Mouse (Mus musculus): Measurements from ENCODE around the gene Trp53inp2. TPM values are rescaled to one million over a fixed set of nuclear protein-coding genes. Genes with fewer than 3 reads are reported as not detected.
A peak's percentile ranks its signal among the peaks of the same experiment; 100 is the strongest.

The Trp53inp2 gene
- 195 and 211 TPM in 2 replicates for polyA plus RNA-seq (2012; rRNA removed)

- H3K27me3 ChIP-seq (ENCODE audit: control insufficient read depth, insufficient read depth, low read length) = no peaks in the 10 kb centered on the region
- peaks cover 12% of the 10 kb centered on the region for H3K4me1 ChIP-seq (ENCODE audit: control insufficient read depth, insufficient read depth, low read length)
- 26% methylated on average over 8 of the region's 8 CpGs for WGBS
- DNase-seq = peak; percentile 30 to 33
- TF ChIP-seq POLR2A (IDR thresholded peaks at IDR 0.05; ENCODE audit: borderline replicate concordance, insufficient read depth, low read length) = no peak
- no peak for TF ChIP-seq CTCF (IDR thresholded peaks at IDR 0.05; ENCODE audit: borderline replicate concordance, insufficient read depth, low read depth, low read length)
- H3K4me3 ChIP-seq (replicated peaks; ENCODE audit: insufficient read depth, low read depth, low read length) = peak within 1 kb of the TSS; percentile 95
- H3K27ac ChIP-seq (ENCODE audit: insufficient read depth, low read length) = peak within 1 kb of the TSS; percentile 98
Observed at GRCm38 (mm10) chr2:155380261-155381059, at the start of gene Trp53inp2. TSS of gene Trp53inp2 (plus strand) at chr2:155381059.

GRCm38 (mm10) chr2:155331351-155331750, 49.5 kb upstream of the Trp53inp2 start:
- TF ChIP-seq POLR2A (IDR thresholded peaks at IDR 0.05; ENCODE audit: borderline replicate concordance, insufficient read depth, low read length) = no peak
- TF ChIP-seq CTCF (IDR thresholded peaks at IDR 0.05; ENCODE audit: borderline replicate concordance, insufficient read depth, low read depth, low read length) = no peak
- 90% methylated on average over 4 of the region's 4 CpGs for WGBS

GRCm38 (mm10) chr2:155333421-155333820, 47.4 kb upstream of the Trp53inp2 start:
- no peaks in the 10 kb centered on the region for H3K27me3 ChIP-seq (ENCODE audit: control insufficient read depth, insufficient read depth, low read length)
- TF ChIP-seq CTCF (IDR thresholded peaks at IDR 0.05; ENCODE audit: borderline replicate concordance, insufficient read depth, low read depth, low read length) = no peak
- TF ChIP-seq POLR2A (IDR thresholded peaks at IDR 0.05; ENCODE audit: borderline replicate concordance, insufficient read depth, low read length) = no peak
- H3K4me3 ChIP-seq (replicated peaks; ENCODE audit: insufficient read depth, low read depth, low read length) = no peak overlapping the region
- no peak for DNase-seq
- 75% methylated on average over 1 of the region's 1 CpGs for WGBS
- H3K27ac ChIP-seq (ENCODE audit: insufficient read depth, low read length) = no peak overlapping the region
- no peaks in the 10 kb centered on the region for H3K4me1 ChIP-seq (ENCODE audit: control insufficient read depth, insufficient read depth, low read length)

More at GRCm38 (mm10) chr2:155331351-155331750, 49.5 kb upstream of the Trp53inp2 start:
- Histone ChIP-seq H3K4me3 (replicated peaks; ENCODE audit: insufficient read depth, low read depth, low read length) (no peak overlapping the region), H3K4me1 (ENCODE audit: control insufficient read depth, insufficient read depth, low read length) (no peaks in the 10 kb centered on the region), H3K27ac (ENCODE audit: insufficient read depth, low read length) (no peak overlapping the region), H3K27me3 (ENCODE audit: control insufficient read depth, insufficient read depth, low read length) (no peaks in the 10 kb centered on the region)
- DNase-seq = no peak

- 87% methylated on average over 1 of the region's 1 CpGs for WGBS
- no peak for TF ChIP-seq CTCF (IDR thresholded peaks at IDR 0.05; ENCODE audit: borderline replicate concordance, insufficient read depth, low read depth, low read length)
- no peak for TF ChIP-seq POLR2A (IDR thresholded peaks at IDR 0.05; ENCODE audit: borderline replicate concordance, insufficient read depth, low read length)
- no peak overlapping the region for H3K4me3 ChIP-seq (replicated peaks; ENCODE audit: insufficient read depth, low read depth, low read length)
- no peaks in the 10 kb centered on the region for H3K4me1 ChIP-seq (ENCODE audit: control insufficient read depth, insufficient read depth, low read length)
- no peaks in the 10 kb centered on the region for H3K27me3 ChIP-seq (ENCODE audit: control insufficient read depth, insufficient read depth, low read length)
- H3K27ac ChIP-seq (ENCODE audit: insufficient read depth, low read length) = no peak overlapping the region
- DNase-seq = no peak
Observed at GRCm38 (mm10) chr2:155335231-155335630, 45.6 kb upstream of the Trp53inp2 start.

- Histone ChIP-seq H3K27ac (ENCODE audit: insufficient read depth, low read length) (no peak overlapping the region), H3K4me3 (replicated peaks; ENCODE audit: insufficient read depth, low read depth, low read length) (no peak overlapping the region), H3K4me1 (ENCODE audit: control insufficient read depth, insufficient read depth, low read length) (no peaks in the 10 kb centered on the region), H3K27me3 (ENCODE audit: control insufficient read depth, insufficient read depth, low read length) (no peaks in the 10 kb centered on the region)
- DNase-seq = no peak
- TF ChIP-seq POLR2A (IDR thresholded peaks at IDR 0.05; ENCODE audit: borderline replicate concordance, insufficient read depth, low read length) (no peak), CTCF (IDR thresholded peaks at IDR 0.05; ENCODE audit: borderline replicate concordance, insufficient read depth, low read depth, low read length) (no peak)
- 92% methylated on average over 3 of the region's 3 CpGs for WGBS
Observed at GRCm38 (mm10) chr2:155336254-155336653, 44.6 kb upstream of the Trp53inp2 start.

GRCm38 (mm10) chr2:155340166-155340565, 40.7 kb upstream of the Trp53inp2 start:
- Histone ChIP-seq H3K27ac (ENCODE audit: insufficient read depth, low read length) (no peak overlapping the region), H3K4me3 (replicated peaks; ENCODE audit: insufficient read depth, low read depth, low read length) (no peak overlapping the region), H3K27me3 (ENCODE audit: control insufficient read depth, insufficient read depth, low read length) (no peaks in the 10 kb centered on the region), H3K4me1 (ENCODE audit: control insufficient read depth, insufficient read depth, low read length) (no peaks in the 10 kb centered on the region)
- no peak for DNase-seq
- no peak for TF ChIP-seq POLR2A (IDR thresholded peaks at IDR 0.05; ENCODE audit: borderline replicate concordance, insufficient read depth, low read length)
- no peak for TF ChIP-seq CTCF (IDR thresholded peaks at IDR 0.05; ENCODE audit: borderline replicate concordance, insufficient read depth, low read depth, low read length)

- TF ChIP-seq POLR2A (IDR thresholded peaks at IDR 0.05; ENCODE audit: borderline replicate concordance, insufficient read depth, low read length) = no peak
- TF ChIP-seq CTCF (IDR thresholded peaks at IDR 0.05; ENCODE audit: borderline replicate concordance, insufficient read depth, low read depth, low read length) = no peak
- H3K27me3 ChIP-seq (ENCODE audit: control insufficient read depth, insufficient read depth, low read length) = no peaks in the 10 kb centered on the region
- WGBS = 88% methylated on average over 1 of the region's 1 CpGs
- H3K27ac ChIP-seq (ENCODE audit: insufficient read depth, low read length) = no peak overlapping the region
- H3K4me1 ChIP-seq (ENCODE audit: control insufficient read depth, insufficient read depth, low read length) = no peaks in the 10 kb centered on the region
- no peak for DNase-seq
- no peak overlapping the region for H3K4me3 ChIP-seq (replicated peaks; ENCODE audit: insufficient read depth, low read depth, low read length)
Observed at GRCm38 (mm10) chr2:155346670-155347069, 34.2 kb upstream of the Trp53inp2 start.

- no peaks in the 10 kb centered on the region for H3K27me3 ChIP-seq (ENCODE audit: control insufficient read depth, insufficient read depth, low read length)
- WGBS = 90% methylated on average over 3 of the region's 3 CpGs
- no peaks in the 10 kb centered on the region for H3K4me1 ChIP-seq (ENCODE audit: control insufficient read depth, insufficient read depth, low read length)
- no peak for TF ChIP-seq POLR2A (IDR thresholded peaks at IDR 0.05; ENCODE audit: borderline replicate concordance, insufficient read depth, low read length)
- no peak for TF ChIP-seq CTCF (IDR thresholded peaks at IDR 0.05; ENCODE audit: borderline replicate concordance, insufficient read depth, low read depth, low read length)
- H3K27ac ChIP-seq (ENCODE audit: insufficient read depth, low read length) = no peak overlapping the region
- H3K4me3 ChIP-seq (replicated peaks; ENCODE audit: insufficient read depth, low read depth, low read length) = no peak overlapping the region
- DNase-seq = no peak
Observed at GRCm38 (mm10) chr2:155354402-155354801, 26.5 kb upstream of the Trp53inp2 start.

Measured in cerebellum, adult 2 months (tissue).